Mouse (Mus musculus) kidney, adult 9 months (tissue): ENCODE results near the gene Dnm3.

Experiments used
- DNase-seq: peaks from one replicate; pipeline ENCODE4 v3.0.0; 2022

The Dnm3 gene

GRCm38 (mm10) chr1:162156873-162157272 is 321.0 kb downstream of the Dnm3 start:
- DNase-seq: no peak

GRCm38 (mm10) chr1:162155546-162155945 is 322.3 kb downstream of the Dnm3 start:
- no peak for DNase-seq

DNA sequence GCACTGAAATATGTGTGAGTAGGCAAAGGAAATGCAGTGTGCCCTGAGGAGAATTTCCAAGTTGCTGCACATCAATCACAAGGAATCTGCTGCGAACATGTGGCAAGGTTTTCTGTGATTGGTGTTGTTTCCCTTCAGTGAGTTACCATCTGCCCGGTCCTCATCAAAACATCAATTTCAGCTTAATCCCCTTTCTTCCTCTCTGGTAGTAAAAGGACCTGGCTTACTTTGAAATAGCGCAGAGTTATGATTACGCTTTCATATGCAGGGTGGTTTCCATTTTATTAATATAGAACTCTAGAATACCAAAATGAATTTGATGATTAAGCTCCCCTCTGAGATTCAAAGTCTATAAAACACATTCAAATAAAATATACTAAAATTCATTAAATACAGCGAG is 324.7 kb downstream of the Dnm3 start:
- DNase-seq: no peak

GRCm38 (mm10) chr1:162149730-162150129 is 328.1 kb downstream of the Dnm3 start:
- DNase-seq: no peak

DNA sequence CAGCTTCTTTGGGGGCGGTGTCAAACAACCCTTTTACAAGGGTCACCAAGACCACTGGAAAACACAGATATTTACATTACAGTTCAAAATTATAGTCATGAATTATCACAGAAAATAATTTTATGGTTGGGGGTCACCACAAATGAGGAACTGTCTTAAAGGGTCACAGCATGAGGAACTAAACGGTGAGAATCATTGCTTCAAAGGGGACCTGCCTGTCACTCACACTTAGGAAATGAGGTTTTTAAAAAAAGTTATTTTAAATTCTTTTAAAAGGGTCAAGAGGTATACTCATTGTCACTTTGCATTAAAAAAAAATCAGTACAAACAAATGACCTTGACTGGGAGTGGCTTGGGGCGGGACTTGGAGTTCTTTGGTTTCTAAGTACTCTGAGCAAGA is 330.3 kb downstream of the Dnm3 start:
- DNase-seq: no peak

DNA sequence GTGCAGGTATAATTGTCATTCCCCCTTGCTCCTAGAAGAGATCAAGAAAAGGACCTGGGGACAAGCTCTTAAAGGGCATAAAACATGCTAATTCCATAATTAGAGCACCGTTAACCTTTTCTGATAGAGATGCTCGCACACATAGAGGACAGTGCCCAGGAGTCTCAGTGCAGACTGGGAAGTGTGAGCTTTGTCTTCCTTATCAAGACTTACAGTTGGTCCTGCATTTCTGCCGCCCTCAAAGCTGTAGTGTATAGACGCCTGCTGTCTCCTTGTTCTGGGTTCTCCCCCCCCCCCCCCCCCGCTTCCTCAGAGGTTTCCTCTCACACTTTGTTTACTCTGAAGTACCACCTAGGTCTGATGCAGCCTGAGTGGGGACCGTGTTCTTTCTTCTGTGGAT is 332.1 kb downstream of the Dnm3 start:
- DNase-seq: no peak

GRCm38 (mm10) chr1:162144992-162145391 is 332.8 kb downstream of the Dnm3 start:
- no peak for DNase-seq

DNA sequence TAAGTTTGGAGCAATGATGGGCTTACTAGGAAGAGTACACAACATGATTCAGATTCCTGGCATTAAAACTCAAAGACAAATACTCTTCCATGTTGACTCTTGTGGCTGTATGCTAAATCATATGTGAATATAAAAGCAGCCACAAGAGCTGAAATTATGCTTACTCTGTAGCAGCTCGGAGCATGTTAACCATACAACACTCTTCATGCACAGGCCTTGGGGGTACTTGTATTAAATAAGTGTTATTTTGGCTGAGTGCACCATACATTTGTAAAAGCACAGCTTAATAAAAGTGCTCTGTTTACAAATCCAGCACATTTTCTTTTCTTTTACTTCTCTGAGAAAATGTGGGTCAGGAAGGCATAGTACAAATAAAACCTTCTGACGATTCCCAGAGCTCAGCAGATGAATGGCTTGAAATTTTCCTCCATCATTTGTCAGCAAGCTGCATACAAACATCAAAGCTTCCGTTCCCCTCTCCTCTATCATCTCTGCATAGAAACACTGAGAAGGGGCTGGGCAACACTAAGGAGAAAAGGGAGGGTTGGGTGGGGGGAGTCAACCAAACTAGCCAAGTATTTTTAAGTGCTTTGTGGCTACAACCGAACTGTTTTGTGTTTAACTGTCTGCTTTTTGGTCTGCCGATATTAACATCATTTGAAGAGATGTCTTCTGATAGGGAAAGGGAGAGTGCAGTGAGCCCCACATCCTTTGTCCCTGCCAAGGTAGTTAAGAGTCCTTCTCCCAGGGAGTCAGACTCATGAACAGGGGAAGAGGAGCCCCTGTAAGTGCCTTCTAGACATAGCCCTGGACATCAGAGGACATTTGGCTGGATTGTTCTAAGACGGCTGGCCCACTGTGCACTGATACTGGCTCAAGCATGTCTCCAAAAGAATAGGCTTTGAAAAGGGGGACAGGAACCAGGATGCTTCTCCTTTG is 333.6 kb downstream of the Dnm3 start:
- no peak for DNase-seq

DNA sequence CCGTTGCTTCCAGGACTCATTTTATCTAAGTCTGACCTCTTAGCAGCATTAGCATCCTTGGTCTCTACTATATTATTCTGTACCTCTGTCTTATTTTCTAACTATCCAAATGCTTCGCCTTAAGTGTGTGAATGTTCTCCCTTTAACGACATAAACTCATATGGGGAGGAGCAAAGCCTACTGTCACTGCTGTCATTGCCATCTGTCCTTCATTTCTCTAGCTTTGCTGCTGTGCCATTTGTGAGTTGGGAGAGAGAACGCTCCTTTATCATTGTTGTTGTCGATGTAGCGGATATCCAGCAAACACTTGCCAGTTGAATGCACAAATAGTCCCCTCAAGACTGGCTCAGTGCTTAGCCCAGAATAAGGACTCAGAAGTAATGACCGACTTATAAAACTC is 335.5 kb downstream of the Dnm3 start:
- DNase-seq: no peak

- DNase-seq: no peak
Measured at GRCm38 (mm10) chr1:162136328-162136727, 341.5 kb downstream of the Dnm3 start.

DNA sequence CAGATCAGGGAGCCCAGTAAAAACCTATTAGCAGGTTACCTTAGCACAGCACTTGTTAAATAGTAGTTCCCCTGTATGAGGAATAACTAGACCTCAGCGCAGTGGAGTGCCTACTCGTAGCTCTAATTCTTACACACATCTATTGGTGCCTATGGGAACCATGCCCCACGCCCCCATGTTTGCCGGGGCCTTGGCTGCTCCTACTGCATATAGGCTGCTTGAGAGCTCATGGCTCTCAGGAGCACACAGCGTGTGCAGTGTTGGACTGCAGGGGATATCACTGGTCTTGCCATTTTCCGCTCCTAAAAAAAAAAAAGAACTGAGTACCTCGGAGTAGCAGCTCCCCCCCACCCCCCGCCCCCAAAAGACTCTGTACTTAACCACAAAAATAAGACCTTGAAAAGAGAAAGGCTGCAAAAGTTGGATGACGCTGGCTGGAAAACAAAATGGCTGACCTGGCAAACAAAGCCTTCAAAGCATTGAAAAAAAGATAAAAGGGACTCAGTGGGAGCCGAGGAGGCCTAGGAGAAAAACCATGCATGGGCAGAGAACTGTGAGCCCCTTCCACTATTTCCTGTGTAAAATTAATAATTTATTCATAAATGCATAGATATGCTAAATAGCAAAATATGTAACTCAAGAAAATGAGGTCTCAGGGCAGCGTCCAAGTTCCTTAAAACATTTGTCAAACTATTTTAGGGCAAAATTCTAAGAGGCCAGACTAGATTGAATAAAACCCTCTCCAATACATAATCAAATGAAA is 342.2 kb downstream of the Dnm3 start:
- DNase-seq: no peak

DNA sequence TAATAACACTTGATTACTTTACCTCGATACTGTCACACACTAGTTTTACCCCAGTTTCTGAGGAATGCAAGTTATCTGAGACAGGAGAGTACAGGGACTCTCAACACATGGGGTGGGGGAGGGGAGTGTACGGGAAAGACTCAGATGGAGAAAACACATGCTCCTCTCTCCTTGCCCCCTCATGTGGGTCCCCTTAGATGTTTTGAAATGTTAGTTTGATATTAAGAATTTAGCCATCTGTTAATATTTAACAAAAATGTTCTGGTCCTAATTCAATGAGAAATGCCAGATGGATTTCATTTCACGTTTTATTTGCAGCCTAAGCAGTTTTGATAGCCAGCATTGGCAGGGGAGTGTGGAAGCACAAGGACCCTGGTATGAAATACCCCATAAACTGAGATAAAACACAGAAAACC is 343.2 kb downstream of the Dnm3 start:
- DNase-seq: no peak

DNA sequence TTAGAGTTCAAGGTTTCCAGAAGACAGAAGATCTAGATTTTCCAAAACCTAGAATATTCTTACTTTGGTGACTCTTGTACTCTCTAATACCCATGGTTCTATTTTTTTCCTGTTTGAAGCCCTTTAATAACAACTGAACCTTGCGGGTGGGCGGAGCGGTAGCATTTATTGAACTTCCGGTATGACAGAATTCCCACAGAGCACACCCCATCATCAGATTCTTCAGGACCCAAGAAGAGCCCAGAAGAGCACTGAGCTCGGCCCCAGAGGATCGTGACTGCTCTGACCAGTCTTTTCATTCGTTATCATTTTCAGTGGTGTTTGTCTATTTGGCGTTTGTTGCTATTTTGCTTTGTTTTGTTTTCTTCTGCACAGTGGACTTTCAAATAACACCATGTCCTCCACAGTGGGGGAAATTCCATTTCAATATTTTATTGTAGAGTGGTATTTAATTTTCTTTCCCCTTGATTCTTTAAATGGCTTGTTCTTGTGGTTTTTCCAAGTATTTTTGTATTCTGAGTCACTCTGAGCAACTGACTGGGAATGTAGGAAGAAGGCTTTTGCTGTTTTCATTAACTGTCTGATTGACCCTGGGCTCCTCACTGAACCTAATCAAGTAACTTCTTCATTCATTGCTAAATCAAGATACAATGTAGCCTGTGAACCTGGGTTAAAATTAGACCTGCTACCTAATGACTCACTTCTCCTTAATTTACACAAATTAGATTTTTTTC is 344.8 kb downstream of the Dnm3 start:
- DNase-seq: no peak

DNA sequence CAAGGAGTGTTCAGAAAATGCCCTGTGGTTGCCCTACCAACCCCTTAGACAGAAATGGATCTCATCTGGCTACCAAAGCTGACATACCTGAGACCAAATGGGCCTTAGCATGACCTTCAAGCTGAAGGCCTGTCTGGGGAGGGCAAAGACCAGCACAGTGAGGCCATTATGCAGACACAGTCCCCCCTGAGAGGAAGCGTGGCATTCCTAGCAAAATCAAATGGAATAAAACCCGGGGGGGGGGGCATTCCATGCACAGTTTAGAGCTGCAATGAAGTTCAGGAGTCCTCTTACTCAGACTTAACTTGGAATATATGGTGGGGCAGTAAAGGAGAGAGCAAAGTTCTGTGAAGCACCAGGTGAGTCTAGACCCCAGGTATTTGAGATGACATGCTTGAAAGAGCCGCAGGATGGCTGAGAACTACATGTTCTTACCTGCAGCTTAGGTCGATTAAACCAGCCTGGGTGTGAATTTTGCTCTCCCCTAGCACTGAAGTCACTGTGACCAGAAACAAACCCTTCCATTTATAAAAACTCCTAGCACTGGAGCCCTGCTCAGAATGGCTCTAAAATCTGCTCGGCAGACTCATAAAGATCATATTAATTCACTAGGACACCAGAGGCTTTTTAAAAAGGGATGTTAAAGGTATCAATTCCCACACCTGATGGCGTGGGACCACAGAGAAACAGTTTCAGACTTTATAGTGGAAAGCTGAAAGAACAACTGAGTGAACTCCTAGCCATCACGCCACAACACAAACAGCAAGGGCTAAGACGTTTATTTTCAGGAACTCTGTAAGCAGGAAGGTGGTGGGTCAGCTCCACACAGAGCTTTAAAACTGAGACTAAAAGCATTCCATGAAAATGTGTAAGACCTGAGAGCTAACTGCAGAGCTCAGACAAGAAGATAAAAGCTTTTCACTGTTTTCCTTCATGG is 350.7 kb downstream of the Dnm3 start:
- DNase-seq: peak; percentile 9

DNA sequence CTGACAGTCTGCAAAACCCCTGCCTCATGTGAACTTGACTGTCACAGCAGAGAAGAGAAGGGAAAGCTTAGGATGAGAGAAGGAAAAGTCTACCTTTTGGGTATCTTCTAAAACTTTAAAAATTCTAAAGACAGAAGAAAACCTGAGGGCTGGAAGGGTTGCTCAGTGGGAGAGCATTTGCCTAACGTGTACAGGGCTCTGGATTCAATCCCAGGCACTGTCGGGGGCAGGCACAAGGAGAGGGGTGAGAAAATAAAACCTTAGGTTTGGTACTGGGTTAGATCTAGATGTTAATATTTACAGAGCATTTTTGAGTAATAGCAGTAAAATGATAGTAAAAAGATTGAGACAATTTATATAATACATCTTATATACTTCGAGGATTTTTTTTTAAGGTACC is 353.4 kb downstream of the Dnm3 start:
- DNase-seq: no peak

GRCm38 (mm10) chr1:162121441-162122200 is 356.2 kb downstream of the Dnm3 start:
- no peak for DNase-seq

DNA sequence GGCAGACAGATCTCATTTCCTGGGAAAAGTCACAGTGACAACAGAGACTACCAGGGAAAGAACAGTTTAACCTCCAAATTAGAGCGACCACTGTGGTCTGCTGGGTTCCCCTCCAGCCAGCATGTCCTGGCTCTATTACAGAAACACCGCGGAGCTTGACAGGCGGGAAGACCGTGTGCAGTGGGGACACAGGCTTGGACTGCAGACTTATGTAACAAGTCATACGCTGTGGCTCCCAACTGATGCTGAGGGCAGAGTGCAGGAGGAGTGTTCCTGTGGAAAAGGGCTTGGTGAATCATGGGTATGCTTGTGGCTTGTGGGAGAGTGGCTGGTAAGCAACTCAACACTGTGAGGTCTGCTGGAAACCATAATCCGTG is 368.4 kb downstream of the Dnm3 start:
- DNase-seq: peak; percentile 79

DNA sequence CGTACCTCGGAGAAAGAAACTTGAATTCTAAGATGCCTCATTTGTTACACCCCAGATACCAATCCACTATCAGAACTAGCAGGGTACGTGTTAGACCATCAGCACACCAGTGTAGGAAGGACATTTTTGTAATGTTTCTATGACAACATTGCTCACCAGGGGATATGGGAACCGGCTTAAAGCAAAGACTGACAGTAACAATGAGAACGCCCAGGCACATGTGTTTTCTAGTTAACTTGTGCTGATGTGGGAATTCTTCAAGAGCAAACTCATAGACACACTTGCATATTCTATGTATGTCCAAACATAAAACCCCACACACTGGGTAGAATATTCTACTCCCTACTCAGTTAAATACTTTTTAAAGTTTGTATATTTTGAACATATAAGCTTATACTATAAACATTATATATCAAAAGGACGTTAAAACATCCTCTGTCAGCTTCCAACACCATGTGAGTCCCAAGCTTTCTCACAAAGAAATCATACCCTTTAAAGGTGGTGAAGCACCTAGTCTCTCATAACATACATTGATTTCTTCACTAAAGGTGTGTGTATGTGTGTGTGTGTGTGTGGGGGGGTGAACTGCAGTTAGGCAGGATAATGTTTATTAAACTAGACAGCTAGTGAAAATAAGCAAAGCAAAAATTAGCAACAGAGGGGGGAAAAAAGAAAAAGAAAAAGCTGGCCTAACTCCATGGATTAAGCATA is 369.0 kb downstream of the Dnm3 start:
- DNase-seq: no peak

DNA sequence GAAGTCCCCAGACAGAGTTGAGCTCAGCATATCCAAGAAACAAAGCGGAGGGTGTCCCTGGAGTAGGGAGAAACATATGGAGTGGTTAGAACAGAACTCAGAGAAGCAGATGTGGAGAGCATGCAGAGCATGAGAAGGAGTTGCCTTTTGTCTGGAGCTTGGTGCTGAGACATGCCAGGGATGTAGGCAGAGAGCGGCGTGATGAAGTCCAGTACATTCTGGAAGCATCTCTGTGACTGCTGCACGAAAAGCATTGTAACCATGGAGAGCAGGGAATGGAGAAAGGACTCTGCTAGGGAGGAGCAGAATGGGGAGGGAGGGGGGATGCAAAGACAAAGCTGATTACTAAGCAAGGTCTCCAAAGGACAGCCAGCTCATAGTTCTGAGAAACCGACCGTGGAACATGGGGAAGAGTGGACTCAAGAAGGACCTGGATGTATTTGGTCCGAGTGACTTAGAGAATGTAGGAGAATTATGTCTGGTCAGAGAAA is 369.6 kb downstream of the Dnm3 start:
- no peak for DNase-seq

DNA sequence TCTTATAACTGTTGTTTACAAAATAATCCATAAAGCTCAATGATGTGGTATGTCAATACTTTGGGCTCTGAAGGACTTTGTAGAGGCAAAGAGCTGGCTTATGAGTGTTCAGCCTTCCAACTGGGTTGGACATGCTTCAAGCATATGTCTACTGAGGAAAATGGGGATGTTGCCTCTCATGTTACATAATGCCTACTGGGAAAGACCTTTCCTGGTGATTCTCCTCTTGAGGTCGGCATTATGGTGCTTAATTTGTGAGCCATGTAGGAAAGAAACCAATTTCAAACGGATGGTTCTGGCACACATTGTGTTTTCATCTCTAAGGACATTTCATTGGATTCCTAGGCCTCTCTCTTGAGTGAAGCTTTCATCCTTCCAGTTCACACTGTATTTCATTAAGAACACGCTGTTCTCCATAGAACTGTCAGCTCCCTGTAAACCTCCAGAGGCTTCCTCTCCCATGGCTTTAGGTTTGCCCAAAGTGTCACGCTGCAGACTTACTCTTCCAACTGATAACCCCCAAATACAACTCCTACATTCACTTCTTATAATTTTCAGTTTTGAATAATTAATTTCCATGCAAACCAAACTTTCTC is 370.7 kb downstream of the Dnm3 start:
- DNase-seq: no peak
